Mouse (Mus musculus) hindbrain, embryonic 15.5 days (tissue): Measurements from ENCODE around the gene Slc16a9. TPM values are rescaled to one million over a fixed set of nuclear protein-coding genes. Genes with fewer than 3 reads are reported as not detected.
A peak's percentile ranks its signal among the peaks of the same experiment; 100 is the strongest.
"Not testable (repeated sequence)": the region's sequence is repeated elsewhere in the genome, so short reads cannot be mapped to it uniquely, and the experiment has no call there.

Source experiments
- ATAC-seq: fragments of 200-750 bp; cut with Nextera tagmentation; 2 replicates; pipeline ENCODE4 v1.8.0; 2017; ENCODE audit warnings: low read depth, moderate number of reproducible peaks, moderate TSS enrichment; ENCODE audit not compliant: low FRiP score
- H3K27ac ChIP-seq: fragments of 300-500 bp; sonication (generic); replicated peaks from 2 replicates; pipeline ENCODE4 v1.5.1; 2015; ENCODE audit warnings: mild to moderate bottlenecking, inconsistent platforms
- H3K27me3 ChIP-seq: fragments of 300-500 bp; sonication (generic); 2 replicates; pipeline ENCODE4 v1.6.1; 2015; ENCODE audit warnings: control low read depth, inconsistent platforms
- H3K36me3 ChIP-seq: fragments of 300-500 bp; sonication (generic); 2 replicates; pipeline ENCODE4 v1.6.1; 2015; ENCODE audit warnings: control low read depth, inconsistent platforms
- H3K4me1 ChIP-seq: fragments of 300-500 bp; sonication (generic); replicated peaks from 2 replicates; pipeline ENCODE4 v1.6.1; 2015; ENCODE audit warnings: control low read depth, inconsistent platforms
- H3K4me2 ChIP-seq: fragments of 300-500 bp; sonication (generic); 2 replicates; pipeline ENCODE4 v1.6.1; 2015; ENCODE audit warnings: moderate library complexity, mild to moderate bottlenecking, inconsistent platforms
- H3K4me3 ChIP-seq: fragments of 300-500 bp; sonication (generic); 2 replicates; pipeline ENCODE4 v1.5.1; 2015; ENCODE audit warnings: mild to moderate bottlenecking, inconsistent platforms
- H3K9ac ChIP-seq: fragments of 300-500 bp; sonication (generic); 2 replicates; pipeline ENCODE4 v1.6.1; 2015; ENCODE audit warnings: inconsistent platforms
- H3K9me3 ChIP-seq: fragments of 300-500 bp; sonication (generic); 2 replicates; pipeline ENCODE4 v1.6.1; 2016; ENCODE audit warnings: control low read depth, inconsistent platforms
- whole genome bisulfite sequencing: fragments of 180-500 bp; shearing (Covaris S2); methylation state at CpG from one replicate; pipeline ENCODE4 v1.1.7; 2015; 5-methylcytosine and 5-hydroxymethylcytosine counted together
- polyA plus RNA-seq: library from polyadenylated mRNA; unstranded; fragments of >200 nt; fragmentation: Nextera tagmentation; extraction: Ambion mirVana; gene quantifications from 2 replicates; pipeline ENCODE4 v1.2.1, GENCODE M21; 2015

Slc16a9 gene
- polyA plus RNA-seq, 1 experiment from 2014 or later, result 1.6 TPM

- Histone ChIP-seq H3K36me3 (no peaks in the 10 kb centered on the region), H3K9me3 (no peaks in the 10 kb centered on the region)
- 61% methylated on average over 5 of the region's 5 CpGs for WGBS
Observed at GRCm38 (mm10) chr10:70220971-70221370, 23.9 kb upstream of the Slc16a9 start.

GRCm38 (mm10) chr10:70222231-70222630 lies 22.7 kb upstream of the Slc16a9 start:
- H3K4me3 ChIP-seq, H3K4me1 ChIP-seq, H3K36me3 ChIP-seq, H3K27me3 ChIP-seq, ATAC-seq, H3K9ac ChIP-seq, H3K9me3 ChIP-seq, H3K4me2 ChIP-seq, H3K27ac ChIP-seq: not testable (repeated sequence)
- 97% methylated on average over 8 of the region's 8 CpGs for WGBS

More at GRCm38 (mm10) chr10:70220971-70221370, 23.9 kb upstream of the Slc16a9 start:
- ATAC-seq, result no peak
- H3K27ac ChIP-seq, result no peak overlapping the region
- H3K4me2 ChIP-seq, result no peak overlapping the region
- no peak overlapping the region for H3K4me3 ChIP-seq
- no peaks in the 10 kb centered on the region for H3K4me1 ChIP-seq
- no peak overlapping the region for H3K9ac ChIP-seq
- no peaks in the 10 kb centered on the region for H3K27me3 ChIP-seq

- no peak overlapping the region for H3K4me3 ChIP-seq
- no peak for ATAC-seq
- H3K4me2 ChIP-seq, result no peak overlapping the region
- no peaks in the 10 kb centered on the region for H3K36me3 ChIP-seq
- H3K27ac ChIP-seq, result no peak overlapping the region
- 91% methylated on average over 6 of the region's 6 CpGs for WGBS
- no peak overlapping the region for H3K9ac ChIP-seq
- H3K4me1 ChIP-seq, result no peaks in the 10 kb centered on the region
- H3K27me3 ChIP-seq, result no peaks in the 10 kb centered on the region
- H3K9me3 ChIP-seq, result no peaks in the 10 kb centered on the region
Observed at GRCm38 (mm10) chr10:70224571-70224970, 20.3 kb upstream of the Slc16a9 start.

- Histone ChIP-seq H3K4me2 (no peak overlapping the region), H3K4me3 (no peak overlapping the region), H3K27me3 (no peaks in the 10 kb centered on the region), H3K27ac (no peak overlapping the region), H3K36me3 (no peaks in the 10 kb centered on the region), H3K9ac (no peak overlapping the region), H3K4me1 (no peaks in the 10 kb centered on the region), H3K9me3 (no peaks in the 10 kb centered on the region)
- WGBS, result 70% methylated on average over 6 of the region's 6 CpGs
- ATAC-seq, result no peak
Observed at GRCm38 (mm10) chr10:70225760-70226159, 19.1 kb upstream of the Slc16a9 start.

- no peak for ATAC-seq
- Histone ChIP-seq H3K4me3 (no peak overlapping the region), H3K36me3 (no peaks in the 10 kb centered on the region), H3K27ac (no peak overlapping the region), H3K9ac (no peak overlapping the region), H3K9me3 (no peaks in the 10 kb centered on the region), H3K27me3 (no peaks in the 10 kb centered on the region), H3K4me1 (no peaks in the 10 kb centered on the region), H3K4me2 (no peak overlapping the region)
Observed at GRCm38 (mm10) chr10:70226608-70227007, 18.3 kb upstream of the Slc16a9 start.

GRCm38 (mm10) chr10:70230352-70230751 lies 14.5 kb upstream of the Slc16a9 start:
- Histone ChIP-seq H3K4me3 (no peak overlapping the region), H3K9ac (no peak overlapping the region), H3K4me1 (no peaks in the 10 kb centered on the region), H3K27ac (no peak overlapping the region), H3K9me3 (no peaks in the 10 kb centered on the region), H3K36me3 (no peaks in the 10 kb centered on the region), H3K27me3 (no peaks in the 10 kb centered on the region), H3K4me2 (no peak overlapping the region)
- WGBS, result 86% methylated on average over 6 of the region's 6 CpGs
- no peak for ATAC-seq

- no peaks in the 10 kb centered on the region for H3K4me1 ChIP-seq
- H3K9me3 ChIP-seq, result no peaks in the 10 kb centered on the region
- no peaks in the 10 kb centered on the region for H3K27me3 ChIP-seq
- 70% methylated on average over 2 of the region's 2 CpGs for WGBS
- H3K27ac ChIP-seq, result no peak overlapping the region
- H3K36me3 ChIP-seq, result no peaks in the 10 kb centered on the region
- no peak overlapping the region for H3K4me2 ChIP-seq
- no peak for ATAC-seq
- H3K9ac ChIP-seq, result no peak overlapping the region
- H3K4me3 ChIP-seq, result no peak overlapping the region
Observed at GRCm38 (mm10) chr10:70237936-70238335, 7.0 kb upstream of the Slc16a9 start.

DNA sequence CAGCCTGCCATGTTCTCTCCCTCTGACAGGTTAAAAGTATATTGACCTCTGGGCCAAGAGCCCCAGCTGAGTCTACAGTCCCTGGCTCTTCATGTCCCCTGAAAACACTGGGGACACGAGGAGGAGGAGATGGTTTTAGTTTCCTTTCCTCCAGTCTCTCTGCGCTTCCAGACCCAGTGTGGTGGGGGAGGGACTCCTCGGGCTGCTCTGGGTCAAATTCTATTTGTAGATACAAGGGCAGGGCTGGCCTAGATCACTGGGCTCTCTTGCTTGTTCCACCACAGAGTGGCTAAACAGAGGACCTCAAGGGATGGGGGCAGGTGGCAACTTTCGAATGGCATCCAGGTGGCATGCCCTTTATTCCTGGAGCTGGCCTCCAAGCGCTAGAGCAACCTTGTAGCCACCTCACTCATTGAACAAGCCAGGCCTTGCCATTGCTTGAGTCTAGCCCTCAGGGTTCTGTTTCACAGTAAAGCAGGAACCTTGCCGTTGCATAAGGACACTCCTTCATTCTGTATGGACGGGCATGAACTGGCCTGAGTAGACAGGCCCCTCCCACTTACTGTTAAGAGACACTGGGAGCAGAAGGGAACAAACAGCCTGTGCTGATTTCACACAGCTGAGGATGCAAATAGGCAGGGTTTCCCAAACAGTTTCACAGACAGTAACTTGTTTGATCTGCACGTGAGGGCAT lies 2.0 kb upstream of the Slc16a9 start:
- Histone ChIP-seq H3K27ac (no peak overlapping the region), H3K27me3 (peaks cover 14% of the 10 kb centered on the region), H3K4me3 (no peak overlapping the region), H3K4me1 (peaks cover 19% of the 10 kb centered on the region), H3K9ac (no peak overlapping the region), H3K4me2 (no peak overlapping the region), H3K9me3 (no peaks in the 10 kb centered on the region), H3K36me3 (no peaks in the 10 kb centered on the region)
- 50% methylated on average over 8 of the region's 8 CpGs for WGBS
- no peak for ATAC-seq

GRCm38 (mm10) chr10:70245559-70245945 lies 652 bp downstream of the Slc16a9 start:
- Histone ChIP-seq H3K4me1 (peaks cover 19% of the 10 kb centered on the region), H3K4me2 (peak overlapping the region; percentile 95), H3K36me3 (no peaks in the 10 kb centered on the region), H3K4me3 (peak overlapping the region; percentile 80), H3K9ac (peak overlapping the region; percentile 61), H3K9me3 (no peaks in the 10 kb centered on the region), H3K27me3 (peaks cover 14% of the 10 kb centered on the region), H3K27ac (no peak overlapping the region)
- WGBS, result under 1% methylated on average over 16 of the region's 16 CpGs
- ATAC-seq, result peak; percentile 40; the same call in 1 of the 2 replicates

- Histone ChIP-seq H3K27ac (no peak overlapping the region), H3K9ac (no peak overlapping the region), H3K4me3 (peak overlapping the region; percentile 80), H3K27me3 (peaks cover 14% of the 10 kb centered on the region), H3K36me3 (no peaks in the 10 kb centered on the region), H3K9me3 (no peaks in the 10 kb centered on the region), H3K4me2 (peak overlapping the region; percentile 95), H3K4me1 (peaks cover 19% of the 10 kb centered on the region)
- ATAC-seq, result no peak
- 33% methylated on average over 9 of the region's 9 CpGs for WGBS
Observed at GRCm38 (mm10) chr10:70246076-70246475, 1.2 kb downstream of the Slc16a9 start.

- no peak overlapping the region for H3K4me3 ChIP-seq
- H3K9ac ChIP-seq, result no peak overlapping the region
- no peak overlapping the region for H3K27ac ChIP-seq
- H3K4me2 ChIP-seq, result no peak overlapping the region
- H3K9me3 ChIP-seq, result no peaks in the 10 kb centered on the region
- H3K4me1 ChIP-seq, result peaks cover 9% of the 10 kb centered on the region
- ATAC-seq, result no peak
- peaks cover 2% of the 10 kb centered on the region; the same call in 1 of the 2 replicates for H3K27me3 ChIP-seq
- H3K36me3 ChIP-seq, result no peaks in the 10 kb centered on the region
- 95% methylated on average over 4 of the region's 4 CpGs for WGBS
Observed at GRCm38 (mm10) chr10:70250354-70250753, 5.5 kb downstream of the Slc16a9 start.

GRCm38 (mm10) chr10:70250766-70251165 lies 5.9 kb downstream of the Slc16a9 start:
- no peak for ATAC-seq
- no peak overlapping the region for H3K4me3 ChIP-seq
- H3K27me3 ChIP-seq, result peaks cover 2% of the 10 kb centered on the region; the same call in 1 of the 2 replicates
- no peaks in the 10 kb centered on the region for H3K9me3 ChIP-seq
- H3K4me2 ChIP-seq, result no peak overlapping the region
- no peaks in the 10 kb centered on the region for H3K36me3 ChIP-seq
- H3K4me1 ChIP-seq, result peaks cover 5% of the 10 kb centered on the region
- 90% methylated on average over 6 of the region's 6 CpGs for WGBS
- no peak overlapping the region for H3K9ac ChIP-seq
- no peak overlapping the region for H3K27ac ChIP-seq

- H3K9ac ChIP-seq, result no peak overlapping the region
- no peaks in the 10 kb centered on the region for H3K9me3 ChIP-seq
- no peak overlapping the region for H3K4me2 ChIP-seq
- H3K36me3 ChIP-seq, result no peaks in the 10 kb centered on the region
- no peak for ATAC-seq
- H3K4me1 ChIP-seq, result no peaks in the 10 kb centered on the region
- no peak overlapping the region for H3K4me3 ChIP-seq
- H3K27ac ChIP-seq, result no peak overlapping the region
- WGBS, result 74% methylated on average over 4 of the region's 4 CpGs
- H3K27me3 ChIP-seq, result no peaks in the 10 kb centered on the region
Observed at GRCm38 (mm10) chr10:70254666-70255065, 9.8 kb downstream of the Slc16a9 start.
